Mouse (Mus musculus) hindbrain, embryonic 12.5 days (tissue): ENCODE data around the gene Lhb. TPM values are rescaled to one million over a fixed set of nuclear protein-coding genes. Genes with fewer than 3 reads are reported as not detected.

Experiments
- ATAC-seq: fragments of 200-750 bp; cut with Nextera tagmentation; 2 replicates; pipeline ENCODE4 v1.8.0; 2017; ENCODE audit warnings: moderate TSS enrichment; ENCODE audit not compliant: low FRiP score
- H3K27ac ChIP-seq: fragments of 300-500 bp; sonication (generic); 2 replicates; pipeline ENCODE4 v1.5.1; 2016; ENCODE audit warnings: mild to moderate bottlenecking
- H3K27me3 ChIP-seq: fragments of 300-500 bp; sonication (generic); 2 replicates; pipeline ENCODE4 v1.6.1; 2016; ENCODE audit warnings: mild to moderate bottlenecking
- H3K36me3 ChIP-seq: fragments of 300-500 bp; sonication (generic); 2 replicates; pipeline ENCODE4 v1.6.1; 2016; ENCODE audit warnings: mild to moderate bottlenecking
- H3K4me1 ChIP-seq: fragments of 300-500 bp; sonication (generic); 2 replicates; pipeline ENCODE4 v1.6.1; 2016
- H3K4me2 ChIP-seq: fragments of 300-500 bp; sonication (generic); replicated peaks from 2 replicates; pipeline ENCODE4 v1.6.1; 2016; ENCODE audit warnings: mild to moderate bottlenecking
- H3K4me3 ChIP-seq: fragments of 300-500 bp; sonication (generic); 2 replicates; pipeline ENCODE4 v1.5.1; 2016; ENCODE audit warnings: mild to moderate bottlenecking
- H3K9ac ChIP-seq: fragments of 300-500 bp; sonication (generic); 2 replicates; pipeline ENCODE4 v1.6.1; 2016; ENCODE audit warnings: mild to moderate bottlenecking, moderate library complexity
- H3K9me3 ChIP-seq: fragments of 300-500 bp; sonication (generic); replicated peaks from 2 replicates; pipeline ENCODE4 v1.6.1; 2016; ENCODE audit warnings: mild to moderate bottlenecking
- WGBS: fragments of 180-500 bp; shearing (Covaris S2); methylation state at CpG from one replicate; pipeline ENCODE4 v1.1.7; 2016; 5-methylcytosine and 5-hydroxymethylcytosine counted together
- microRNA-seq: library from miRNA; unstranded; fragments of <30 nt; microRNA quantifications from one replicate; pipeline ENCODE4, GENCODE M21; 2017
- polyA plus RNA-seq: library from polyadenylated mRNA; unstranded; fragments of >200 nt; fragmentation: Nextera tagmentation; extraction: Ambion mirVana; gene quantifications from 2 replicates; pipeline ENCODE4 v1.2.1, GENCODE M21; 2016

The Lhb gene
- polyA plus RNA-seq, 1 experiment from 2014 or later = 1.0 TPM

- Histone ChIP-seq H3K4me2 (peak overlapping the region; percentile 94), H3K27me3 (no peaks in the 10 kb centered on the region), H3K4me1 (peaks cover 17% of the 10 kb centered on the region), H3K27ac (no peak overlapping the region), H3K36me3 (peaks cover 33% of the 10 kb centered on the region), H3K4me3 (peak overlapping the region; percentile 73), H3K9me3 (no peaks in the 10 kb centered on the region), H3K9ac (peak overlapping the region; percentile 88)
- ATAC-seq = peak; percentile 35
- 32% methylated on average over 7 of the region's 7 CpGs for WGBS
Measured at GRCm38 (mm10) chr7:45467090-45467670, 46.6 kb downstream of the Lhb start.

- WGBS = 5% methylated on average over 3 of the region's 3 CpGs
- no peaks in the 10 kb centered on the region for H3K27me3 ChIP-seq
- H3K36me3 ChIP-seq = no peaks in the 10 kb centered on the region
- H3K4me1 ChIP-seq = peaks cover 9% of the 10 kb centered on the region
- no peak for ATAC-seq
- no peak overlapping the region for H3K27ac ChIP-seq
- no peak overlapping the region for H3K4me2 ChIP-seq
- no peaks in the 10 kb centered on the region for H3K9me3 ChIP-seq
- H3K4me3 ChIP-seq = no peak overlapping the region
- no peak overlapping the region for H3K9ac ChIP-seq
Measured at GRCm38 (mm10) chr7:45470869-45471268, 50.2 kb downstream of the Lhb start.

Small RNA genes within 50 kb of the gene (microRNA-seq; reads per million reads assigned to microRNA genes)
- not detected for gene Gm22133

Other genes with a start within 250 kb of the Lhb start
- not detected in 2 replicates for gene Gfy, start 241.3 kb upstream of the Lhb start, polyA plus RNA-seq
- not detected in 2 replicates for gene Pth2, start 239.8 kb upstream of the Lhb start, polyA plus RNA-seq
- 0.46 and 0.48 TPM in 2 replicates for gene Ccdc155, start 215.9 kb upstream of the Lhb start, polyA plus RNA-seq
- gene Dkkl1, start 208.7 kb upstream of the Lhb start, polyA plus RNA-seq = 3.0 and 3.4 TPM in 2 replicates
- gene Tead2, start 205.1 kb upstream of the Lhb start, polyA plus RNA-seq = 185 and 208 TPM in 2 replicates
- 1.3 and 1.5 TPM in 2 replicates for gene Cd37, start 181.7 kb upstream of the Lhb start, polyA plus RNA-seq
- 0.10 and 0.28 TPM in 2 replicates for gene Slc6a16, start 179.7 kb upstream of the Lhb start, polyA plus RNA-seq
- not detected in 2 replicates for gene Slc6a21, start 143.3 kb upstream of the Lhb start, polyA plus RNA-seq
- gene Trpm4, start 87.0 kb upstream of the Lhb start, polyA plus RNA-seq = 11.5 and 14.7 TPM in 2 replicates
- 0.65 and 0.68 TPM in 2 replicates for gene Hrc, start 85.5 kb upstream of the Lhb start, polyA plus RNA-seq
- 15.6 and 16.2 TPM in 2 replicates for gene Ppfia3, start 53.8 kb upstream of the Lhb start, polyA plus RNA-seq
- gene Lin7b, start 50.2 kb upstream of the Lhb start, polyA plus RNA-seq = 2.9 and 3.8 TPM in 2 replicates
- 285 and 300 TPM in 2 replicates for gene Snrnp70, start 25.1 kb upstream of the Lhb start, polyA plus RNA-seq
- gene Kcna7, start 15.2 kb upstream of the Lhb start, polyA plus RNA-seq = not detected in 2 replicates
- 1.2 and 1.3 TPM in 2 replicates for gene Ntf5, start 7.1 kb upstream of the Lhb start, polyA plus RNA-seq
- 34.8 TPM in 2 replicates for gene Gys1, start 14.0 kb downstream of the Lhb start, polyA plus RNA-seq
- 124 and 129 TPM in 2 replicates for gene Ruvbl2, start 17.3 kb downstream of the Lhb start, polyA plus RNA-seq
- gene Ftl1, start 39.1 kb downstream of the Lhb start, polyA plus RNA-seq = 5,718 and 6,089 TPM in 2 replicates
- 231 and 244 TPM in 2 replicates for gene Bax, start 46.1 kb downstream of the Lhb start, polyA plus RNA-seq
- 0.13 and 0.54 TPM in 2 replicates for gene Tulp2, start 61.1 kb downstream of the Lhb start, polyA plus RNA-seq
- not detected in 2 replicates for gene Gm45808, start 66.0 kb downstream of the Lhb start, polyA plus RNA-seq
- gene Dhdh, start 68.0 kb downstream of the Lhb start, polyA plus RNA-seq = 3.4 and 3.5 TPM in 2 replicates
- 144 and 147 TPM in 2 replicates for gene Nucb1, start 89.6 kb downstream of the Lhb start, polyA plus RNA-seq
- 16.7 and 19.2 TPM in 2 replicates for gene Ppp1r15a, start 105.4 kb downstream of the Lhb start, polyA plus RNA-seq
- gene Plekha4, start 105.5 kb downstream of the Lhb start, polyA plus RNA-seq = 1.9 and 3.8 TPM in 2 replicates
- gene Hsd17b14, start 134.1 kb downstream of the Lhb start, polyA plus RNA-seq = 0.70 and 0.79 TPM in 2 replicates
- gene Bcat2, start 149.3 kb downstream of the Lhb start, polyA plus RNA-seq = 35.2 and 36.9 TPM in 2 replicates
- gene Fgf21, start 194.7 kb downstream of the Lhb start, polyA plus RNA-seq = 0.45 TPM in 1 of 2 replicates, not detected in the other
- 0.14 TPM in 1 of 2 replicates, not detected in the other for gene Fut1, start 196.5 kb downstream of the Lhb start, polyA plus RNA-seq
- gene Izumo1, start 201.0 kb downstream of the Lhb start, polyA plus RNA-seq = 0.18 TPM in 1 of 2 replicates, not detected in the other
- gene Rasip1, start 206.7 kb downstream of the Lhb start, polyA plus RNA-seq = 15.6 and 16.2 TPM in 2 replicates
- 3.7 and 4.8 TPM in 2 replicates for gene Mamstr, start 219.2 kb downstream of the Lhb start, polyA plus RNA-seq
- 0.37 TPM in 1 of 2 replicates, not detected in the other for gene Fut2, start 245.6 kb downstream of the Lhb start, polyA plus RNA-seq